8 mouse cellular contexts compared by ENCODE assay signal in genomic region chr12:86678591-86679545, GRCm38 (mm10). TPM values are rescaled to one million over a fixed set of nuclear protein-coding genes. Genes with fewer than 3 reads are reported as not detected.
DNase-seq lines count a peak whose midpoint lies in the region; ATAC-seq and TF ChIP-seq lines count a peak whose summit lies in the region.

Gene Vash1 (plus strand): TSS chr12:86678700.

- H3K4me2 ChIP-seq in forebrain, embryonic 12.5 days = peak within 1 kb of the TSS; percentile 88
- peak within 1 kb of the TSS; percentile 91 for H3K4me2 ChIP-seq in heart, embryonic 16.5 days (ENCODE audit: low read depth, low read length)
- peak within 1 kb of the TSS; percentile 84 for H3K4me2 ChIP-seq in liver, embryonic 15.5 days

- WGBS in forebrain, embryonic 12.5 days = under 1% methylated on average over 84 of the region's 94 CpGs
- WGBS in heart, embryonic 16.5 days = under 1% methylated on average over 93 of the region's 94 CpGs
- under 1% methylated on average over 94 of the region's 94 CpGs for WGBS in liver, embryonic 15.5 days (ENCODE audit: insufficient replicate concordance)

- H3K9ac ChIP-seq in forebrain, embryonic 12.5 days = peak within 1 kb of the TSS; percentile 96
- peak within 1 kb of the TSS; percentile 87 for H3K9ac ChIP-seq in heart, embryonic 16.5 days (ENCODE audit: low read length)
- H3K9ac ChIP-seq in liver, embryonic 15.5 days = peak within 1 kb of the TSS; percentile 40; the same call in 1 of the 2 replicates

- peak; percentile 91 for DNase-seq in brain, embryonic 14.5 days (ENCODE audit: low read depth)
- peak; percentile 75 for DNase-seq in kidney, postnatal 14 days
- peak; percentile 87 for DNase-seq in neural tube, embryonic 10.5 days (ENCODE audit: extremely low spot score, low spot score)
- peak; percentile 47 for DNase-seq in thymus, postnatal 25 days

- peak within 1 kb of the TSS; percentile 89 for H3K4me3 ChIP-seq in E14TG2a.4 (replicated peaks; ENCODE audit: low read length)
- H3K4me3 ChIP-seq in forebrain, embryonic 12.5 days (replicated peaks) = peak within 1 kb of the TSS; percentile 72
- peak within 1 kb of the TSS; percentile 79 for H3K4me3 ChIP-seq in heart, embryonic 16.5 days (ENCODE audit: low read length)
- peak within 1 kb of the TSS; percentile 59 for H3K4me3 ChIP-seq in liver, embryonic 15.5 days (replicated peaks)

- peaks cover 9% of the 10 kb centered on the region for H3K9me3 ChIP-seq in E14TG2a.4 (ENCODE audit: low read length)
- H3K9me3 ChIP-seq in forebrain, embryonic 12.5 days = no peaks in the 10 kb centered on the region
- H3K9me3 ChIP-seq in heart, embryonic 16.5 days (replicated peaks; ENCODE audit: control insufficient read depth, low read length) = no peaks in the 10 kb centered on the region; the same call in 1 of the 2 replicates
- H3K9me3 ChIP-seq in liver, embryonic 15.5 days (replicated peaks) = no peaks in the 10 kb centered on the region

- TF ChIP-seq CTCF in E14TG2a.4 (conservative IDR thresholded peaks at IDR 0.05; ENCODE audit: low read length) = no peak
- TF ChIP-seq CTCF in brain, embryonic 14.5 days (IDR thresholded peaks at IDR 0.05; ENCODE audit: borderline replicate concordance, extremely low read depth, insufficient read depth, insufficient read length) = no peak

- peaks cover 45% of the 10 kb centered on the region for H3K4me1 ChIP-seq in E14TG2a.4 (replicated peaks; ENCODE audit: low read depth, low read length)
- H3K4me1 ChIP-seq in forebrain, embryonic 12.5 days = peaks cover 37% of the 10 kb centered on the region
- peaks cover 24% of the 10 kb centered on the region for H3K4me1 ChIP-seq in heart, embryonic 16.5 days (ENCODE audit: control insufficient read depth, insufficient read depth, low read length)
- peaks cover 18% of the 10 kb centered on the region for H3K4me1 ChIP-seq in liver, embryonic 15.5 days (replicated peaks)

- ATAC-seq in forebrain, embryonic 12.5 days (ENCODE audit: low FRiP score) = peak; percentile 89
- ATAC-seq in heart, embryonic 16.5 days (replicated peaks; ENCODE audit: extremely low read depth, insufficient read depth, low FRiP score) = peak; percentile 71; the same call in 1 of the 2 replicates
- no peak for ATAC-seq in liver, embryonic 15.5 days (ENCODE audit: insufficient read depth)

- H3K27ac ChIP-seq in forebrain, embryonic 12.5 days = peak within 1 kb of the TSS; percentile 96
- H3K27ac ChIP-seq in heart, embryonic 16.5 days (ENCODE audit: low read length) = peak within 1 kb of the TSS; percentile 70
- no peak within 1 kb of the TSS for H3K27ac ChIP-seq in liver, embryonic 15.5 days (replicated peaks)

- no peaks in the 10 kb centered on the region for H3K36me3 ChIP-seq in E14TG2a.4 (ENCODE audit: insufficient read depth, low read length)
- peaks cover 6% of the 10 kb centered on the region; the same call in 1 of the 2 replicates for H3K36me3 ChIP-seq in forebrain, embryonic 12.5 days (replicated peaks)
- H3K36me3 ChIP-seq in heart, embryonic 16.5 days (ENCODE audit: control insufficient read depth, insufficient read depth) = no peaks in the 10 kb centered on the region
- no peaks in the 10 kb centered on the region for H3K36me3 ChIP-seq in liver, embryonic 15.5 days (replicated peaks)

- peaks cover 67% of the 10 kb centered on the region for H3K27me3 ChIP-seq in E14TG2a.4 (ENCODE audit: insufficient read depth, low read length)
- peaks cover 10% of the 10 kb centered on the region for H3K27me3 ChIP-seq in forebrain, embryonic 12.5 days
- H3K27me3 ChIP-seq in heart, embryonic 16.5 days (ENCODE audit: control insufficient read depth, insufficient read depth, low read length) = no peaks in the 10 kb centered on the region
- peaks cover 45% of the 10 kb centered on the region for H3K27me3 ChIP-seq in liver, embryonic 15.5 days

- TF ChIP-seq POLR2A in brain, embryonic 14.5 days (IDR thresholded peaks at IDR 0.05; ENCODE audit: borderline replicate concordance, extremely low read depth, insufficient read depth, insufficient read length, poor library complexity, severe bottlenecking) = peak; percentile 99

RNA-seq across cellular contexts. Expression of gene Vash1, which starts in this region (rescaled TPM):
- 41.9 and 59.6 TPM in 2 replicates for polyA plus RNA-seq in brain, embryonic 14.5 days (2012; rRNA removed)
- polyA plus RNA-seq in forebrain, embryonic 12.5 days (2016; fragmentation: Nextera tagmentation; extraction: Ambion mirVana) = 29.8 and 31.1 TPM in 2 replicates
- polyA plus RNA-seq in heart, embryonic 16.5 days (2015; fragmentation: Nextera tagmentation; extraction: Ambion mirVana) = 8.9 and 11.0 TPM in 2 replicates
- 0.88 and 0.93 TPM in 2 replicates for polyA plus RNA-seq in liver, embryonic 15.5 days (2015; fragmentation: Nextera tagmentation; extraction: Ambion mirVana)

Comparison
In these comparisons a context has a peak if more than half of its experiments do, and no peak if none do; other contexts are left out.
1. H3K9ac ChIP-seq: peak in every context shown above with its lines; median percentile 96 in forebrain, embryonic 12.5 days; 87 in heart, embryonic 16.5 days; 40 in liver, embryonic 15.5 days.